Mouse (Mus musculus) lung, postnatal 0 days (tissue): Measurements from ENCODE around the gene Nostrin.

ENCODE experiments used
- CTCF ChIP-seq: IDR thresholded peaks from 2 replicates; pipeline ENCODE4 v1.5.1; 2016; ENCODE audit warnings: antibody characterized with exemption, mild to moderate bottlenecking
- EP300 ChIP-seq: IDR thresholded peaks from 2 replicates; pipeline ENCODE4 v1.6.1; 2016; ENCODE audit warnings: antibody characterized with exemption, mild to moderate bottlenecking, control low read depth

GRCm38 (mm10) chr2:69109710-69110109 is 25.9 kb upstream of the Nostrin start:
- no peak for TF ChIP-seq CTCF
- TF ChIP-seq EP300: no peak
